ENCODE assay signal across 13 mouse cellular contexts in genomic region chr2:119024536-119025238, GRCm38 (mm10). TPM values are rescaled to one million over a fixed set of nuclear protein-coding genes. Genes with fewer than 3 reads are reported as not detected.
A peak's percentile ranks its signal among the peaks of the same experiment; 100 is the strongest.
DNase-seq lines count a peak whose midpoint lies in the region; ATAC-seq and TF ChIP-seq lines count a peak whose summit lies in the region.
"Had no signal": no experiment of that assay in that cellular context is flagged by ENCODE, and none has a peak within 500 bp of the region (broad histone marks: within the 10 kb centered on the region; RNA-seq: fewer than 3 reads in every experiment).

No protein-coding gene starts in this region.

- peaks cover 28% of the 10 kb centered on the region for H3K36me3 ChIP-seq in lung, embryonic 14.5 days (ENCODE audit: insufficient read depth)
- H3K36me3 ChIP-seq in liver, embryonic 14.5 days (replicated peaks; ENCODE audit: control insufficient read depth, insufficient read depth, low read depth), result peaks cover 24% of the 10 kb centered on the region
- H3K36me3 ChIP-seq in limb, embryonic 10.5 days, result peaks cover 32% of the 10 kb centered on the region

- H3K4me2 ChIP-seq in lung, embryonic 14.5 days, result no peak overlapping the region
- peak overlapping the region; percentile 61 for H3K4me2 ChIP-seq in liver, embryonic 14.5 days (ENCODE audit: low read depth)
- H3K4me2 ChIP-seq: limb, embryonic 12.5 days; neural tube, embryonic 12.5 days had no signal

- peak; percentile 31; the same call in 1 of the 2 replicates for TF ChIP-seq CTCF in cerebellum, adult 2 months (IDR thresholded peaks at IDR 0.05; ENCODE audit: borderline replicate concordance, insufficient read depth, low read depth, low read length)
- peak; percentile 49 for TF ChIP-seq CTCF in lung, embryonic 14.5 days (IDR thresholded peaks at IDR 0.05; ENCODE audit: low read depth)
- TF ChIP-seq CTCF in bone marrow, adult 2 months (IDR thresholded peaks at IDR 0.05; ENCODE audit: control insufficient read depth, insufficient read depth, low read length), result peak; percentile 37; the same call in 1 of the 2 replicates
- peak; percentile 81 for TF ChIP-seq CTCF in liver, embryonic 14.5 days (IDR thresholded peaks at IDR 0.05; ENCODE audit: low read depth)

- DNase-seq in cerebellum, adult 2 months, result no peak
- peak; percentile 8 for DNase-seq in lung, embryonic 14.5 days
- no peak for DNase-seq in lung, postnatal 4 days
- peak; percentile 86 to 90 (median 87) for DNase-seq in liver, embryonic 14.5 days (ENCODE audit: low read depth in 3 of 3, low spot score in 3 of 3)
- no peak for DNase-seq in limb, embryonic 10.5 days (ENCODE audit: low spot score)
- DNase-seq in kidney, adult 8-10 months, result no peak
- DNase-seq: adrenal gland, postnatal 25 days; B cell, adult 2 months; kidney, adult 18-20 months had no signal

- H3K9ac ChIP-seq in lung, embryonic 14.5 days, result no peak overlapping the region
- peak overlapping the region; percentile 11; the same call in 1 of the 2 replicates for H3K9ac ChIP-seq in liver, embryonic 14.5 days (replicated peaks)
- H3K9ac ChIP-seq: limb, embryonic 12.5 days; neural tube, embryonic 12.5 days had no signal

- H3K9me3 ChIP-seq in lung, embryonic 14.5 days (ENCODE audit: low read depth, low read length), result no peaks in the 10 kb centered on the region
- no peaks in the 10 kb centered on the region for H3K9me3 ChIP-seq in liver, embryonic 14.5 days (ENCODE audit: control insufficient read depth, low read length)
- no peaks in the 10 kb centered on the region for H3K9me3 ChIP-seq in limb, embryonic 10.5 days (replicated peaks)
- H3K9me3 ChIP-seq: limb, embryonic 12.5 days; neural tube, embryonic 12.5 days had no signal

- no peak overlapping the region for H3K4me3 ChIP-seq in cerebellum, adult 2 months (replicated peaks; ENCODE audit: insufficient read depth, low read depth, low read length)
- H3K4me3 ChIP-seq in lung, embryonic 14.5 days (ENCODE audit: low read depth, low read length), result no peak overlapping the region
- H3K4me3 ChIP-seq in bone marrow, adult 2 months (replicated peaks; ENCODE audit: control insufficient read depth, low read depth, low read length), result no peak overlapping the region
- peak overlapping the region in 1 of 2 experiments; percentile 19; a peak in 3 of 4 replicates for H3K4me3 ChIP-seq in liver, embryonic 14.5 days (ENCODE audit: insufficient read depth in 1 of 2, low read depth in 2 of 2, low read length in 2 of 2)
- H3K4me3 ChIP-seq in limb, embryonic 10.5 days, result no peak overlapping the region
- H3K4me3 ChIP-seq: limb, embryonic 12.5 days; neural tube, embryonic 12.5 days had no signal

- H3K27me3 ChIP-seq in cerebellum, adult 2 months (ENCODE audit: control insufficient read depth, insufficient read depth, low read length), result no peaks in the 10 kb centered on the region
- H3K27me3 ChIP-seq in lung, embryonic 14.5 days (ENCODE audit: insufficient read depth, low read length), result no peaks in the 10 kb centered on the region
- no peaks in the 10 kb centered on the region for H3K27me3 ChIP-seq in liver, embryonic 14.5 days (ENCODE audit: control insufficient read depth, insufficient read depth, low read length)
- H3K27me3 ChIP-seq in limb, embryonic 10.5 days (ENCODE audit: low read depth, poor library complexity, severe bottlenecking), result no peaks in the 10 kb centered on the region
- H3K27me3 ChIP-seq: limb, embryonic 12.5 days; neural tube, embryonic 12.5 days had no signal

- no peak for ATAC-seq in cerebellum, adult (ENCODE audit: insufficient number of reproducible peaks, low FRiP score, low TSS enrichment)
- no peak for ATAC-seq in lung, embryonic 14.5 days (ENCODE audit: insufficient read depth)
- ATAC-seq in liver, embryonic 14.5 days (ENCODE audit: insufficient read depth), result peak; percentile 94

- 77% methylated on average over 9 of the region's 9 CpGs for WGBS in cerebellum, adult 2 months
- 67% methylated on average over 9 of the region's 9 CpGs for WGBS in lung, embryonic 14.5 days
- 57% methylated on average over 9 of the region's 9 CpGs for WGBS in bone marrow, adult 2 months
- 18% methylated on average over 9 of the region's 9 CpGs for WGBS in liver, embryonic 14.5 days (ENCODE audit: insufficient replicate concordance)
- WGBS in limb, embryonic 10.5 days, result 76% methylated on average over 9 of the region's 9 CpGs

- TF ChIP-seq POLR2A in cerebellum, adult 2 months (IDR thresholded peaks at IDR 0.05; ENCODE audit: borderline replicate concordance, insufficient read depth, low read length), result no peak
- TF ChIP-seq POLR2A in bone marrow, adult 2 months (IDR thresholded peaks at IDR 0.05; ENCODE audit: borderline replicate concordance, control insufficient read depth, low read depth, low read length), result no peak

- H3K27ac ChIP-seq in cerebellum, adult 2 months (ENCODE audit: insufficient read depth, low read length), result no peak overlapping the region
- no peak overlapping the region for H3K27ac ChIP-seq in lung, embryonic 14.5 days (ENCODE audit: low read depth)
- no peak overlapping the region for H3K27ac ChIP-seq in bone marrow, adult 2 months (ENCODE audit: control insufficient read depth, insufficient read depth, low read depth, low read length, poor library complexity)
- peak overlapping the region; percentile 93 for H3K27ac ChIP-seq in liver, embryonic 14.5 days
- H3K27ac ChIP-seq in limb, embryonic 10.5 days, result no peak overlapping the region
- H3K27ac ChIP-seq: limb, embryonic 12.5 days; neural tube, embryonic 12.5 days had no signal

- TF ChIP-seq EP300 in liver, embryonic 14.5 days (IDR thresholded peaks at IDR 0.05; ENCODE audit: low read depth), result peak; percentile 92

- peaks cover 4% of the 10 kb centered on the region; the same call in 1 of the 2 replicates for H3K4me1 ChIP-seq in cerebellum, adult 2 months (ENCODE audit: control insufficient read depth, insufficient read depth, low read length)
- H3K4me1 ChIP-seq in lung, embryonic 14.5 days (ENCODE audit: insufficient read depth), result 0 out of 2 replicates have a peak, but pooled peaks cover 3% of the 10 kb centered on the region
- H3K4me1 ChIP-seq in bone marrow, adult 2 months (ENCODE audit: control insufficient read depth, insufficient read depth, low read length), result peaks cover 2% of the 10 kb centered on the region; the same call in 1 of the 2 replicates
- H3K4me1 ChIP-seq in liver, embryonic 14.5 days (replicated peaks; ENCODE audit: control insufficient read depth in 2 of 2, insufficient read depth in 2 of 2, low read length in 1 of 2), result peaks cover 31 to 40% of the 10 kb centered on the region in 2 experiments
- peaks cover 14% of the 10 kb centered on the region for H3K4me1 ChIP-seq in limb, embryonic 10.5 days

RNA-seq across cellular contexts. Expression of gene Ccdc32, which starts 4.5 kb away (rescaled TPM):
- 33.0 and 34.3 TPM in 2 replicates for polyA plus RNA-seq in cerebellum, adult 2 months (2012; rRNA removed)
- 19.9 and 21.0 TPM in 2 replicates for polyA plus RNA-seq in lung, embryonic 14.5 days (2014; fragmentation: Nextera tagmentation; extraction: Ambion mirVana)
- polyA plus RNA-seq in bone marrow, adult 2 months (2011; ENCODE audit: insufficient read depth, insufficient read length, low replicate concordance, missing spikeins), result 6.2 and 9.7 TPM in 2 replicates
- polyA plus RNA-seq in liver, embryonic 14.5 days (2012; rRNA removed), result 5.4 and 6.9 TPM in 2 replicates
- 12.6 and 12.9 TPM in 2 replicates for polyA plus RNA-seq in liver, embryonic 14.5 days (2014; fragmentation: Nextera tagmentation; extraction: Ambion mirVana)
- polyA plus RNA-seq in limb, embryonic 10.5 days (2016; fragmentation: Nextera tagmentation; extraction: Ambion mirVana), result 18.2 and 19.7 TPM in 2 replicates

RNA-seq across cellular contexts. Expression of gene Rpusd2, which starts 9.9 kb away (rescaled TPM):
- 5.5 and 6.2 TPM in 2 replicates for polyA plus RNA-seq in cerebellum, adult 2 months (2012; rRNA removed)
- 4.4 and 4.5 TPM in 2 replicates for polyA plus RNA-seq in lung, embryonic 14.5 days (2014; fragmentation: Nextera tagmentation; extraction: Ambion mirVana)
- 1.5 and 2.4 TPM in 2 replicates for polyA plus RNA-seq in bone marrow, adult 2 months (2011; ENCODE audit: insufficient read depth, insufficient read length, low replicate concordance, missing spikeins)
- 3.6 and 4.0 TPM in 2 replicates for polyA plus RNA-seq in liver, embryonic 14.5 days (2012; rRNA removed)
- 2.3 and 3.0 TPM in 2 replicates for polyA plus RNA-seq in liver, embryonic 14.5 days (2014; fragmentation: Nextera tagmentation; extraction: Ambion mirVana)
- 6.9 and 8.8 TPM in 2 replicates for polyA plus RNA-seq in limb, embryonic 10.5 days (2016; fragmentation: Nextera tagmentation; extraction: Ambion mirVana)

RNA-seq across cellular contexts. Expression of gene Knl1, which starts 22.2 kb away (rescaled TPM):
- 0.02 and 0.03 TPM in 2 replicates for polyA plus RNA-seq in cerebellum, adult 2 months (2012; rRNA removed)
- 57.3 and 58.1 TPM in 2 replicates for polyA plus RNA-seq in lung, embryonic 14.5 days (2014; fragmentation: Nextera tagmentation; extraction: Ambion mirVana)
- 14.8 and 21.4 TPM in 2 replicates for polyA plus RNA-seq in bone marrow, adult 2 months (2011; ENCODE audit: insufficient read depth, insufficient read length, low replicate concordance, missing spikeins)
- 3.4 and 6.2 TPM in 2 replicates for polyA plus RNA-seq in liver, embryonic 14.5 days (2012; rRNA removed)
- polyA plus RNA-seq in liver, embryonic 14.5 days (2014; fragmentation: Nextera tagmentation; extraction: Ambion mirVana), result 45.5 and 49.7 TPM in 2 replicates
- 42.5 and 58.0 TPM in 2 replicates for polyA plus RNA-seq in limb, embryonic 10.5 days (2016; fragmentation: Nextera tagmentation; extraction: Ambion mirVana)

Comparison
In these comparisons a context has a peak if more than half of its experiments do, and no peak if none do; other contexts are left out.
1. DNase-seq: peak in lung, embryonic 14.5 days (single experiment) and liver, embryonic 14.5 days (3 of 3); none in cerebellum, adult 2 months (0 of 2), lung, postnatal 4 days (0 of 2), limb, embryonic 10.5 days (single experiment) and kidney, adult 8-10 months (0 of 2).
2. CTCF ChIP-seq: peak in every context shown above with its lines; median percentile 81 in liver, embryonic 14.5 days; 49 in lung, embryonic 14.5 days; 37 in bone marrow, adult 2 months; 31 in cerebellum, adult 2 months.